Mouse (Mus musculus) bone marrow, adult 2 months (tissue): ENCODE data around the gene Ascl2.

Source experiments
- CTCF ChIP-seq: fragments of 200-500 bp; IDR thresholded peaks from 2 replicates; pipeline ENCODE4 v1.5.1; 2011; ENCODE audit warnings: low read length, control low read depth; ENCODE audit not compliant: control insufficient read depth, insufficient read depth
- POLR2A ChIP-seq: fragments of 200-500 bp; IDR thresholded peaks from 2 replicates; pipeline ENCODE4 v1.6.1; 2011; ENCODE audit warnings: low read depth, mild to moderate bottlenecking, control low read depth, low read length, borderline replicate concordance; ENCODE audit not compliant: control insufficient read depth

DNA sequence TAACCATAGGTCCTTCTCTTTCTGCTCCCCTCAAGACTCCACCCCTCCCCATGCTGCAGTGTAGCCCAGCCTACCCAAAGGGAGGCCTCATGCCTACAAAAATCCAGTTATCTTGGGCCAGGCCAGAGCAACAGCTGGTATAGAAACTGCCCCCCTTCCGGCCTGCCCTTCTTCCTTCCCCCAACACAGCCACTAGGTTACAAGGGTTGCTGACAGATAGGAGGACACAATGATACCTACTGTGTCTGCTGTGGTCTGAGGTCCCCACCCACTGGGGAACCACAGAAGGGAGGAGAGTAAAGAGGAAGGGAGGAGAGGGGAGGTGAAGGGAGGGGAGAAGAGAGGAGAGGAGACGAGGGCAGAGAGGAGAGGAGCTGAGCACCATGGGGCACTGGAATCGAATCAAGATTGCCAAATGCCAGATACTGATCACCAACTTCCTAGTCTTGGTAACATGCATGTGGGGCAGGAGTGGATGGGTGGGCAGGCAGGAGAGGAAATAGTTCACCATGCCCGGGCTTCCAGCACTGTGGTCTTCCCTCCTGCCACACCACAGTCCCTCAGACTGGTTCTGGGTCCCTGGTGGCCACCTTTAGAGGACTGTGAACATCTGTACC, 35.8 kb upstream of the Ascl2 start, which contains the start of gene Tspan32:
- TF ChIP-seq POLR2A (no peak), CTCF (no peak)
